Mouse (Mus musculus) heart, adult 10 weeks (tissue): Measurements from ENCODE around the gene Plscr3. TPM values are rescaled to one million over a fixed set of nuclear protein-coding genes. Genes with fewer than 3 reads are reported as not detected.

ENCODE experiments used
- polyA plus RNA-seq: library from polyadenylated mRNA; stranded (reverse); fragments of 350-450 nt; fragmentation: Illumina TruSeq; extraction: RNeasy Lipid Tissue Mini Kit (QIAGEN cat#74804); gene quantifications from one replicate; pipeline ENCODE4 v1.2.3, GENCODE M21; 2014; ENCODE audit warnings: low read depth, low replicate concordance

Plscr3 gene
- polyA plus RNA-seq: 23.8 TPM

DNA sequence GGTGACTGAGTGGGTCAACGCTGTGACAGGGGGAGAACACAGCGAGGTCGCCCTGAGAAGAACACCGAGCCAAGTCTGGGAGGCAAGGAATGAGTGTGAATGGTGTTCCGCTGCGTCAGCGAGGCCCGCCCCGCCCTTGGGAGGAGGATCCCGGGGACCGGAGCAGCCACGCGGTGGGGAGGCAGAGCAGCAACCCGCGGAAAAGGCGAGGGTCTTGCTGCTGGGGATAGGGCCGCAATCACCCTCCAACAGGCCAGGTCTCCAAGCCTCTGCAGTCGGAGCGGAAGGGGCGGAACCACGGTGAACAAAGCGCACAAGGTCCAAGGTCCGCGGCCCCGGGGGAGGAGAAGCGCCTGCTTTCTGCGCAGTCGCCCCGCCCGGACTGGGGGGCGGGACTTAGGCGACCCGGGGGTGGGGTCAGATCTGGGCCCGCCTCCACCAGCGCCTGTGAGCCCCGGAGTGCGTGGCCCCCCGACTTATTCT, at the start of gene Plscr3:
TSS of gene Plscr3 (plus strand) at position 179 of the 483 bp plus-strand sequence.

DNA sequence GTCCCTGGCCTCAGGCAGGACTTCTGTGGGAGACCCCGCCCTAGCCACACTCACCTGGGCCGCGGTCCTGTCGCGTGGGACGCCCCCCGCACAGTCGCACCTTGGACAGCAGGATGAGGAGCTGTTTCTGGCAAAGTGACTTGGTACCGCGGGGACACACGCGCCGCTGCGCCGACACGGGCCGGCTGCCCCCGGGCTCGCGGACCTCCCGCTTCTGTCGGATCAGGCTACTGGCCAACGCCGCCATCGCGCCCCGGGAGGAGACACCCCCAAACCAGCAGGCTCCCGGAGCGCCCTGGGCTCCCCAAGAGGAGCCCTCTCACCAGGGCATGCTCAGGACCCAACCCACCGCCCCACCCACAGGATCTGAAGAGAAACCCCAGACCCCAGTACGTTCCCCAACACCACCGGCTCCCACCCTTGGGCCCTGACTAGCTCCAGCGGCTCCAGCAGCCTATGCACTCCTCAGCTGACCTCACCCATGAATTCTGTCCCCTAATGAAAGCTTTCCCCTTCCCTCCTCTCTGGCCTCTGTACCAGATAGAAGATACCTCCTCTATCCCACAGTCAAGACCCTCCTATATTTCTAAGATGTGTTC, 44.7 kb upstream of the Plscr3 start, which contains the start of gene Fgf11:
TSS of gene Fgf11 (minus strand) at position 479 of the 599 bp plus-strand sequence.

DNA sequence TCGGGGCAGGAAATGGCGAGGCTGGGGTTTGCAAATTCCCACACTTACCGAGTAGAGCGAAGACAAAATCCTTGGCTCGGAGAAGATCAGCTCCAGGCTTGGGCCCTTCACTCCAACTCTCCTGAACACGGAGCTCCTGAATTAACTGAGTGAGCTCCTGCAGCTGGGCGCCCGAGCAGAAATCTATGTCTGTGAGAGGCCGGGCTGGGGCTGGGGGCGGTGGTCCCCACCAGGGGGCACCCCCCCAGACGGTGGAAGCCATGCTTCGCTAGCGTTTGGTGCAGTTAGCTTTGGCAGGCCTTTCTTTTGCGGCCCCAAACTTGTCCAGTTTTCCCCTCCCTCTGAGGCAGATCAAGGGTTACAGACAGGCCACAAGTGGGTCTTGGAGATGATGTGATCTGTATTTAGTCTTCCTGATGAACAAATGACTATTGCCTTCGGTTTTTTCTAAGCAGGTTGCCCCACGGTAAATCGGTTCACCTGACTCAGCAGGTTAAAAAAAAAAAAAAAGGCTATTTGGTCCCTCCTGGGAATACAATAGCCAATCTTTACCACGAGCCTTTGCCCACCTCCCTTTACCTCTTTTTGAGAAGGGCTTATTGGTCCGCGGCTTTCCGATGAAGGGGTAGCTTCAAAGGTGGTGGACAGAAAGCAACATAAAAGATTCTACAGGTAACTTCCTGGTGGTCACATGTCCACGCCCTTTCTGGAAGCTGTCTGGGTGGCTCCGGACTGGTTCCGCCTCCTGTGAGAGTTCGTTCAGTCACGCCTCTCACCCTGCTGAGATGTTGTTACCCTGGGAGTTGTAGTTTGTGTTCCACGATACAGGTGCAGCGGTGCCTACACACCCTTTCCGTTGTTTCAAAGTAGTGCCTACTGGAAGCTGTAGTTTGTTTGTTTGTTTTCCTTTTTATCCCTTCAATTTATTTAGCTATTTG, 40.9 kb upstream of the Plscr3 start, which contains the start of gene Tmem102:
TSS of gene Tmem102 (minus strand) at position 653 of the 938 bp plus-strand sequence.

DNA sequence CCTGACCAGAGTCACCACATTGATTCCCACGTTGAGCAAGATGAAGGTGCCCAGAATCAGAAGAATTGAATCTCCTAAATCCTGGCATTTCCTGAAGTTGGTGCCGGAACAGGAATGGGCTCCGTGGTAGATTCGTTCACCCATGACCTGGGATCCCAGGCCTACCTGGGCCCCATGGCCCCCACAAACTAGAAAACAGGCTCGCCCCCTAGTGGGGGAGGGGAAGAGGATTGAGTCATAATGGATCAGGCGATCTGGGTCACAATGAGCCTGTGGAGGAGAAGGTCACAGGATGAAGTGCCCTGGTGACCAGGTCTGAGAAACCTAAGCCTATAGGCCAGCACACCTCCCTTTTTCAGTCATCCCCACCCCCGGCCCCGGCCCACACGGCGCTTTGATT, 31.0 kb upstream of the Plscr3 start, which contains the start of gene Gm39566:
TSS of gene Gm39566 (minus strand) at position 144 of the 400 bp plus-strand sequence.

DNA sequence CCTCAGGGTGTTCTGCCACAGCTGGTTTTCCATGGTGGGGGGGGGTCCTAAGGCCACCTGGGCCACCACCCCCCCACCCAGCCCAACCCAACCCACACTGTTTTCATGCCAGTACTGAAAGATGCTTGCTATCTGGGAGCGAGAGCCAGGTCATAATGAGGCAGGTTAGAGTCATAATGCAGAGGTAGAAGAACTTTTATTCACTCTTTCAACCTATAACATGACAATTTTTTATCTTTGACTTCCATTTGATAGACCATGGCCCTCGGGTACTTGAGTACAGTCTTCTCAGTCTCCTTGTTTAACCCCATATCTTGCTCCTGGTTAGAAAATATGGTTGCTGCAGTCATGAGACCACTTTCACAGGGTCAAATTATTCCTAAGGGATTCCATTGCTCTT, 27.8 kb upstream of the Plscr3 start, which contains the start of gene Spem2:
TSS of gene Spem2 (minus strand) at position 101 of the 400 bp plus-strand sequence.

DNA sequence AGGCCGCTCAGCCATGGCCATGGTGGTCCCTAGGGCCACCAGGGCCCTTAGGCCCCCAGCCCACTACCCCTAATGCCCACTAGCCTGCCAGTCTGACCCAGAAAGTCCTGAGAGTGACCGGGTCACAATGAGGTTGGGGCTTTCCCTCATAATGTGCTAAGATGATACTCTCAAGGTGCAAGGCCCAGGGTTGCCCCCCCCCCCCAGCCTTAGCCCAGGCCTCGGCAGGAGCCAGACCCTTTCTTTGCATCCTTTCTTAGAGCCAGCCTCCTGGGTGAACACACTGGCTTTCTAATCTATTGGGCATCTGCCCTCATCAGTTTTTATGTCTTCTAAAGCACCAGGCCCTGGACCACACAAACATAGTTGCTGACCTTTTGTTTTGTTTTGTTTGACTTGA, 24.1 kb upstream of the Plscr3 start, which contains the start of gene Spem1:
TSS of gene Spem1 (minus strand) at position 101 of the 400 bp plus-strand sequence.

DNA sequence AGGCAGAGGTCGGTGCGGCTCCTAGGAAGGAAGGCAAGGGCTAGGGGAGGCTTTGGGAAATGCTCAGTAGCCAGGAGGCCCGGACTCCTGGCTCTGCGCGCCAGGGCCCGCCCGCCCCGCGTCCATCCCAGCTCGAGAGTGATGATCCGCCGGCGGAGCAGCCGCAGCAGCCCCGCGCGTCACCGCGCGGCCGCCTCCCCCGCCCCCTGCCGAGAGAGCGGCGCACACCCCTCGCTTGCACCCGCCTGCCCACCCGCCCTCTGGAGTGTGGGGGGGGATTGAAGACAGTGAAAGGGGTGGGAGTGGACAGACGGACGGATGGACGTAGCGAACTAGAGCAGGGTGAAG, 8.6 kb upstream of the Plscr3 start, which contains the start of gene Nlgn2:
TSS of gene Nlgn2 (minus strand) at position 181 of the 348 bp plus-strand sequence.

DNA sequence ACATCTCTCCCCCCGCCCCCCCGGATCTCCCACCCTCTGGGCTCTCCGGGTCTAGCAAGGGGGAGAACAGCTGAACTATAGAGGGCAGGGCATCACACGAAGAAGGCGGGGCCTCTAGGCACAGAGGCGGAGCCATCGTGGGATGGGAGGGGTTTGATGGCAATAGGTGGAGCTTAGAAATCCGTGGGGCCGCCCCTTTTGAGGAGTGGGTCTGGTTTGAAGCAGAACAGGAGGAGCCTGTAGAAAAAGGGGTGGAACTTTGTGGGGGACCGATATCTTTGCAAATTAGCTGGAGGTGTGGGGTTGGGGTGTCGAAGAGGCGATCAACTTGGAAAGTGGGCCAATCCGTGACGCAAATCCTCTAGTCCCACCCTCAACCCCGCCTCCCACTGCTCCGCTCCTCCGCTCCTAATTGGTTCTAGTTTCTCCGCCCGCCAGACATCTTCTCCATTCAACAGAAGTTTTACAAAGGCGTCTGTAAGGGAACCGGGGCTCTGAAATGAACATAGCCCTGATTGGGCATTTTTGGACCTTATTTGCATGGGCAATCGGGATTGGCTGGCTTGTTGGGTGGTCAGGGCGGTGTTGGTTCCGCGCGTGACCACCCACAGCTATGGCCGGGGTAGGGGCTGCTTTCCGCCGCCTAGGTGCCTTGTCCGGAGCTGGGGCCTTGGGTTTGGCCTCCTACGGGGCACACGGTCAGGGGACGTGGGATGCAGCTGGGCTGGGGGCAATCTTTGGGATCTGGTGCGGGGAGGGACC, 8.0 kb upstream of the Plscr3 start, which contains the start of gene Tmem256:
TSS of gene Tmem256 (plus strand) at position 563 of the 762 bp plus-strand sequence.

DNA sequence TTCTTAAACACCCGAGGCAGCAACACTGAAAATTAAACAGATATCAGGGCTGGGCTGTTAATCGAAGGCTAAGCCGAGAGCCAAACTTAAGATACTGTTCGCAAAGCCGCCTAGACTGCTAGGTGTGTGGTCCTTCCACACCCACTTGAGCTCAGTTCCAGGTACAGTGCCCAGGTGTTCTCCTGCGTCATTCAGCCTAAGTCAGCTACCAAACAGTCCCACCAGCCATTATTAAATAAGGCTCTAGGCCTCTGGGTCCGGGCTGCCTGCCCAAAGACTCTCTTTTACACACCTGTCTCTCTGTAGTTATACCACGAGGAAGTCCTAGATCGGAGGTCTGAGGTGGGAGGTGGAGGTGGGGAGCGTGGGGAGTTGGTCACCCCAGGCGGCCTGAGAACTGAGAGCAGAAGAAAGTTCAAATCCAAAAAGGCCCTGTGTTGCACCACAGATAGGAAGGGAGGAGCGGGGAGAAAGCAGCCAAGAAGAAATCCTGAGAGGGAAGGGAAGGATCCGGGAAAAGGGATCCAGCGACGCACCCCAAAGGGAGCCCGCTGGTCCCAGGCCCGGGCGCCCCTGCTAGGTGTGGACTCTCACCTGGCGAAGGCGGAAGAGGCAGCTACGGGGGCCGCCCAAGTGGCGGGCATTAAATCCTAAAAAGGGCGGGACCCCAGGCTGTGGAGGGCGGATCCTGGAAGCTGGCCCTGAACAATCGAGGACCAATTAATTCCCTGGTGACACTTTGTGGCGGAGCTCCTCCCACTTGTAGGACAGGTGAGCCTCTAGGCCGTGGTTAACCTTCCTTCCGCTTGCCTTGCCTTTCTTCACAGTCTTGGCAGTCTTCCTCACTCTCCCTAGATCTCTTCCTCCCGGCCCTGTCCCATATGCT, 12.2 kb downstream of the Plscr3 start, which contains the start of gene Tnk1:
TSS of gene Tnk1 (minus strand) at position 618 of the 886 bp plus-strand sequence.

DNA sequence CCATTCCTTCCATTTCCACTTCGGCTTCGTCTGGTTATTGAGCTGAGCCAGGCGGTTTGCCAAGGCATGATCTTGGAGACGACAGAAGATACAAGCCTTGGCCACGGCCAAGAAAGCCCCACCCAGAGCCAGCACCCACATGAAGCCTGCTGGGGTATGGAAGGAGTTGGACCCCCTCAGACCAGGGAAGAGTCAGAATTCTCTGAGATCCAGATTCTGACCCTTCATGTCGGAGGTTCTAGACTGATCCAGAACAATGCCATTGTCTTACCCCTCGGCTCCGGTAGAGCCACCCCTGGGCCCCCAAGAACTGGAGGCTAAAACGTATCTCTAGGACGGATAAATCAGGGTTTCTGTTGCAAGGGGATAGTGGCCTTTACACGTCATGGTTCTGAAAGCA, 31.7 kb downstream of the Plscr3 start, which contains the start of gene Tmem95:
TSS of gene Tmem95 (minus strand) at position 141 of the 400 bp plus-strand sequence.

DNA sequence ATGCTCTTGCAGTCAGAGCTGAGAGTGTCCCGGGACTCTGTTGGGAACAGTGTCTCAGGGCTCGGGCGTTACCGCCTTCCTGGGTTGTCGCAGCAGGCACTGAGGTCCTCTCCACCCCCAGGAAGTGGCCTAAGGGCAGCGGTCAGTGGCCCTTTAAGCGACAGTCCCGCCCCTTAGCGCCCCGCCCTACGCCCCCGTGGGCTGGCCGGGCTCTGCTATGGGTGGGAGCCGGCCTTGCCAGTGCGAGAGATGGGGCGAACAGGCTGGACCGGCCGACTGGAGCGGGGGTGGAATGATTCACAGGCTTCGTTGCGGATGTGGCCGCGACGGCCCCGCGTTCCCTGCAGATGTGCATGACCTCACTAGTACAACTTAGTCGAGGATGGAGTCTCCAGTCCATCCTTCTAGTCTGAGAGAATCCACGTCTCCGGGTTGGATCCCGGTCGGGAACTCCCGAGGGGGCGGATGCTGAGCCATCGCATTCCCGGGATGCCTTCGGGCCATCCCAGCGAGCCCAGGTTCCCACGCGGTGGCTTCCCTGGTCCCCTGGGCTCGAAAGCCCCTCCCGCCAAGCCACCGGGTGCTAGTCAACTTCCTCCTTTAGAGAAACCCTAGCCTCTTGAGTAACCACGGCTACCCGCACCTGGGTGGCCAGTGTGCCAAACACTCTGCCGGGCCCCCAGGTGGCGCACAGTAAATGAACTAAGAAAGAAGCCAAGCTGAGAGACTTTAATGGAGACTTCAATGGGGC, 34.9 kb downstream of the Plscr3 start, which contains the start of gene Kctd11:
TSS of gene Kctd11 (minus strand) at position 554 of the 751 bp plus-strand sequence.

DNA sequence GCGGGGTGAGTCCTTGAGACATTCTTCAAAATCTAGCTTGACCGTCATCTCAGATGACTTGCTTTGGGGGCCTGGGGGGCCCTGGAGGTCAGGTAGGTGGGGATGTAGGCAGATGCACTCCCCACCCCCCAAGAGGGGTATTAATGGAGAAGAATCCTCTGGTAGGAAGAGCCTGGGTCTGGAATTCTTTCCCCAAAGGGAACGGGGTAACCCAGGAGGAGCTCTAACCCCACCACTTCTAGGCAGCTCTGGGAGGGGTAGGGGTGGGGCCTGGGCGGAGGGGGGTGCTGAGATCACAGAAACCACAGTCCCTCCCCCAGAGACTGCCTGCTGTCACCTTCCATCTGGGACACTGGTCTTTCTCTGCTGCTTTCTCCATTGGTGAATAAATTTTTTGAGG, 49.1 kb downstream of the Plscr3 start, which contains the start of gene Acap1:
TSS of gene Acap1 (minus strand) at position 249 of the 400 bp plus-strand sequence.

DNA sequence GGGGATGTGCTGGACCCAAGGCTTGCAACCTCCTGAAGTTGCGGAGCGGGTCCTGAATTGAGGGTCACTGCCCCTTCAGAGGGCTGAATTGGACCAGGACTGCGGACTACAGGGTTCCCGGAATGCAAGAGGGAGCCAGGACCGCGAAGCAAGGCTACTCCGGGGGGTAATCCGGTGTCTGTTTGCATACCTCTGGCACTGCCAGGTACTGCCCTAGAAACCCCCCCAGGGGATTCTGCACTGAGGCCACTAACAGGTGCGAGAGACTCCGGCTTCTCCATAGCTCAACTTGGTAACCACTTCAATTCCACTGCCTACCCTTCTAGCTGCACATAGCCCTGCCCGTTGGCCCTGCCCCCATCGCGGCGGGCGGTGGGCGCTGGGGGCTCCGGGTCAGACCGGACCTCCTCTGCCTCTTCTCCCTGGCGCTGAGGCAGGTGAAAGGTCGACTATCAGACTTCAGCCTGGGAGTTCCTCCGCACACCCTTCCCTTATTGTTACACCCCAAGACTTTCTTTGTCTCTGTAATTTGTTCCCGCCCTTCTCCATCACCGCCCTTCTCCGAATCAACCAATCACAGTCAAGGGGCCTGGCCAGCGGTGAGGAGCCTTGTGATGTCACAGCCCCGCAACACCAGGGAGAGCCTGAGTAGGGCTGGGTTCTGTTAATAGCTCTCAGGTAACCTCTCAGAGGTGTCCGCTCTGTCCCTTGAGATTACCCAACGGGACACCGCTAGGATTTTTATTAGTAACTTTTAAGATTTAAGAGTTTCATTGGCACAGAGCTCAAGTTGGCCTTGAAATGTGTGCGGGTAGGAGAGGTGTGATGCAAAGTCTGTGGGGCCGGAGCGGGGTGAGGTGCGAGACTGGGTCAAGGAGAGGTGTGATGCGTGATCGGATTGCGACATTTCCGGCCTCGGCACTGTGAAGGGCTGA, 54.6 kb downstream of the Plscr3 start, which contains the start of the genes 2810408A11Rik and Neurl4:
TSS of gene 2810408A11Rik (minus strand) at position 517 of the 935 bp plus-strand sequence.
TSS of gene Neurl4 (plus strand) at position 602 of the 935 bp plus-strand sequence.

Other genes with a start within 250 kb of the Plscr3 start
- 18.5 TPM for gene Atp1b2, start 240.4 kb upstream of the Plscr3 start, polyA plus RNA-seq
- not detected for gene Shbg, start 228.5 kb upstream of the Plscr3 start, polyA plus RNA-seq
- 7.8 TPM for gene Sat2, start 224.4 kb upstream of the Plscr3 start, polyA plus RNA-seq
- 102 TPM for gene Fxr2, start 213.4 kb upstream of the Plscr3 start, polyA plus RNA-seq
- gene Sox15, start 191.1 kb upstream of the Plscr3 start, polyA plus RNA-seq: not detected
- 26.2 TPM for gene Mpdu1, start 183.7 kb upstream of the Plscr3 start, polyA plus RNA-seq
- gene Cd68, start 180.2 kb upstream of the Plscr3 start, polyA plus RNA-seq: 10.7 TPM
- gene Eif4a1, start 174.0 kb upstream of the Plscr3 start, polyA plus RNA-seq: 274 TPM
- gene Senp3, start 164.3 kb upstream of the Plscr3 start, polyA plus RNA-seq: 55.9 TPM
- gene Tnfsf13, start 160.6 kb upstream of the Plscr3 start, polyA plus RNA-seq: 3.4 TPM
- gene Tnfsf12, start 150.5 kb upstream of the Plscr3 start, polyA plus RNA-seq: 19.9 TPM
- gene Tnfsfm13, start 150.3 kb upstream of the Plscr3 start, polyA plus RNA-seq: 10.4 TPM
- 20.8 TPM for gene Polr2a, start 87.7 kb upstream of the Plscr3 start, polyA plus RNA-seq
- gene Slc35g3, start 84.4 kb upstream of the Plscr3 start, polyA plus RNA-seq: not detected
- gene Zbtb4, start 80.5 kb upstream of the Plscr3 start, polyA plus RNA-seq: 24.0 TPM
- 7.0 TPM for gene Chrnb1, start 50.4 kb upstream of the Plscr3 start, polyA plus RNA-seq
- 3.8 TPM for gene Fgf11, start 44.5 kb upstream of the Plscr3 start, polyA plus RNA-seq
- not detected for gene Tmem102, start 40.8 kb upstream of the Plscr3 start, polyA plus RNA-seq
- gene Gm39566, start 31.1 kb upstream of the Plscr3 start, polyA plus RNA-seq: not detected
- gene Spem2, start 27.9 kb upstream of the Plscr3 start, polyA plus RNA-seq: not detected
- not detected for gene Spem1, start 24.2 kb upstream of the Plscr3 start, polyA plus RNA-seq
- 5.0 TPM for gene Nlgn2, start 8.6 kb upstream of the Plscr3 start, polyA plus RNA-seq
- gene Tmem256, start 7.9 kb upstream of the Plscr3 start, polyA plus RNA-seq: 282 TPM
- gene Tnk1, start 12.4 kb downstream of the Plscr3 start, polyA plus RNA-seq: not detected
- gene Tmem95, start 31.6 kb downstream of the Plscr3 start, polyA plus RNA-seq: not detected
- gene Kctd11, start 35.0 kb downstream of the Plscr3 start, polyA plus RNA-seq: 4.2 TPM
- gene Acap1, start 49.2 kb downstream of the Plscr3 start, polyA plus RNA-seq: 0.81 TPM
- gene 2810408A11Rik, start 54.6 kb downstream of the Plscr3 start, polyA plus RNA-seq: 2.9 TPM
- 37.7 TPM for gene Neurl4, start 54.7 kb downstream of the Plscr3 start, polyA plus RNA-seq
- 44.4 TPM for gene Gps2, start 67.5 kb downstream of the Plscr3 start, polyA plus RNA-seq
- gene Eif5a, start 75.6 kb downstream of the Plscr3 start, polyA plus RNA-seq: 482 TPM
- gene Ybx2, start 89.4 kb downstream of the Plscr3 start, polyA plus RNA-seq: 32.3 TPM
- gene Slc2a4, start 101.8 kb downstream of the Plscr3 start, polyA plus RNA-seq: 385 TPM
- 0.58 TPM for gene Cldn7, start 118.4 kb downstream of the Plscr3 start, polyA plus RNA-seq
- gene Ctdnep1, start 134.8 kb downstream of the Plscr3 start, polyA plus RNA-seq: 146 TPM
- gene Elp5, start 136.1 kb downstream of the Plscr3 start, polyA plus RNA-seq: 52.8 TPM
- 418 TPM for gene Gabarap, start 144.8 kb downstream of the Plscr3 start, polyA plus RNA-seq
- 25.3 TPM for gene Phf23, start 149.4 kb downstream of the Plscr3 start, polyA plus RNA-seq
- 5.6 TPM for gene Dvl2, start 154.2 kb downstream of the Plscr3 start, polyA plus RNA-seq
- 1,086 TPM for gene Acadvl, start 169.0 kb downstream of the Plscr3 start, polyA plus RNA-seq
- gene Dlg4, start 170.6 kb downstream of the Plscr3 start, polyA plus RNA-seq: 3.2 TPM
- gene Asgr1, start 207.7 kb downstream of the Plscr3 start, polyA plus RNA-seq: 0.50 TPM
- gene Asgr2, start 246.3 kb downstream of the Plscr3 start, polyA plus RNA-seq: 0.68 TPM